Mouse (Mus musculus) cerebellum, adult 11-12 months (tissue): ENCODE measurements at regions not wholly inside any gene's neighbourhood (a gene's known extent, or its start where the extent isn't known, plus 50 kb on each side); places are given as distances from the start of the nearest gene placed in this dataset.
A peak's percentile ranks its signal among the peaks of the same experiment; 100 is the strongest.

Experiments used
- DNase-seq: peaks from one replicate; pipeline ENCODE4 v3.0.0; 2022

- no peak for DNase-seq
Observed at GRCm38 (mm10) chr19:16075512-16076086, 57.0 kb upstream of the Gnaq start.

GRCm38 (mm10) chr19:16075026-16075425, 57.6 kb upstream of the Gnaq start:
- no peak for DNase-seq

GRCm38 (mm10) chr19:16067314-16067713, 65.3 kb upstream of the Gnaq start:
- DNase-seq: no peak

GRCm38 (mm10) chr19:16064911-16065310, 67.7 kb upstream of the Gnaq start:
- no peak for DNase-seq

GRCm38 (mm10) chr19:16063916-16064580, 68.6 kb upstream of the Gnaq start:
- peak; percentile 65 for DNase-seq

- no peak for DNase-seq
Observed at GRCm38 (mm10) chr19:16063533-16063915, 69.1 kb upstream of the Gnaq start.

- no peak for DNase-seq
Observed at GRCm38 (mm10) chr19:16061821-16062220, 70.8 kb upstream of the Gnaq start.

GRCm38 (mm10) chr19:16059026-16059425, 73.6 kb upstream of the Gnaq start:
- DNase-seq: no peak

GRCm38 (mm10) chr19:16050220-16051055, 65.6 kb upstream of the Cep78 start:
- DNase-seq: no peak

GRCm38 (mm10) chr19:16049646-16050045, 64.9 kb upstream of the Cep78 start:
- DNase-seq: no peak

GRCm38 (mm10) chr19:16046977-16047376, 62.2 kb upstream of the Cep78 start:
- DNase-seq: no peak

GRCm38 (mm10) chr19:16045261-16045660, 60.5 kb upstream of the Cep78 start:
- DNase-seq: no peak

- no peak for DNase-seq
Observed at GRCm38 (mm10) chr19:16044169-16044568, 59.4 kb upstream of the Cep78 start.

GRCm38 (mm10) chr19:16043007-16043406, 58.2 kb upstream of the Cep78 start:
- DNase-seq: no peak

- no peak for DNase-seq
Observed at GRCm38 (mm10) chr19:16041891-16042290, 57.1 kb upstream of the Cep78 start.

- DNase-seq: no peak
Observed at GRCm38 (mm10) chr19:16037806-16038205, 53.0 kb upstream of the Cep78 start.
